Mouse (Mus musculus) limb, embryonic 12.5 days (tissue): ENCODE results near the gene Terb1. TPM values are rescaled to one million over a fixed set of nuclear protein-coding genes. Genes with fewer than 3 reads are reported as not detected.

Experiments
- ATAC-seq: fragments of 200-750 bp; cut with Nextera tagmentation; 2 replicates; pipeline ENCODE4 v1.8.0; 2017; ENCODE audit warnings: low read depth, moderate TSS enrichment; ENCODE audit not compliant: insufficient number of reproducible peaks, insufficient read depth, low FRiP score, low TSS enrichment
- H3K27ac ChIP-seq: fragments of 300-500 bp; sonication (generic); 2 replicates; pipeline ENCODE4 v1.5.1; 2016; ENCODE audit warnings: mild to moderate bottlenecking, moderate library complexity
- H3K27me3 ChIP-seq: fragments of 300-500 bp; sonication (generic); 2 replicates; pipeline ENCODE4 v1.6.1; 2016; ENCODE audit warnings: mild to moderate bottlenecking, moderate library complexity
- H3K36me3 ChIP-seq: fragments of 300-500 bp; sonication (generic); 2 replicates; pipeline ENCODE4 v1.6.1; 2016; ENCODE audit warnings: mild to moderate bottlenecking, moderate library complexity
- H3K4me1 ChIP-seq: fragments of 300-500 bp; sonication (generic); replicated peaks from 2 replicates; pipeline ENCODE4 v1.6.1; 2016
- H3K4me2 ChIP-seq: fragments of 300-500 bp; sonication (generic); 2 replicates; pipeline ENCODE4 v1.6.1; 2016; ENCODE audit warnings: mild to moderate bottlenecking, moderate library complexity
- H3K4me3 ChIP-seq: fragments of 300-500 bp; sonication (generic); replicated peaks from 2 replicates; pipeline ENCODE4 v1.5.1; 2016; ENCODE audit warnings: mild to moderate bottlenecking
- H3K9ac ChIP-seq: fragments of 300-500 bp; sonication (generic); replicated peaks from 2 replicates; pipeline ENCODE4 v1.6.1; 2016; ENCODE audit warnings: mild to moderate bottlenecking, moderate library complexity
- H3K9me3 ChIP-seq: fragments of 300-500 bp; sonication (generic); 2 replicates; pipeline ENCODE4 v1.6.1; 2016; ENCODE audit warnings: mild to moderate bottlenecking, moderate library complexity
- WGBS: fragments of 180-500 bp; shearing (Covaris S2); methylation state at CpG from one replicate; pipeline ENCODE4 v1.1.7; 2016; 5-methylcytosine and 5-hydroxymethylcytosine counted together
- polyA plus RNA-seq: library from polyadenylated mRNA; unstranded; fragments of >200 nt; fragmentation: Nextera tagmentation; extraction: Ambion mirVana; gene quantifications from 2 replicates; pipeline ENCODE4 v1.2.1, GENCODE M21; 2016

The Terb1 gene
- polyA plus RNA-seq, 1 experiment from 2014 or later: 0.70 TPM

DNA sequence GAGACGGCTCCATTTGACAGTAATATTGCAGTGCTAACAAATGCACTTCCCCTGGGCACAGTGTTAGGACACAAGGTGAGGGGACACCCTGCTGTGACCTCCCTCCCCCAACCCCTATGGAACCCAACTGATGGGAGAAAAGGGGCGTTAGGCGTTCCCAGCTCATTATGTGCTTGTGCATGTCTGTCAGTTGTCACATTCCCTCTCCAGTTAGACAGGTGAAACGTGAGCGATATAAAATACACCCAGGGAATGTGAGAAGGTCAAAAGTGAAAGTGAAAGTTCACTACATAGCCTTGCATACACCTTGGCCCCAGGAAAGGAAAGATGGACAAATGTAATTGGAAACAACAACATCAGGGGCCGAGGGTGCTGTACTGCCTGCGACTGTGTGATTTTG is 25.7 kb upstream of the Terb1 start:
- Histone ChIP-seq H3K9ac (no peak overlapping the region), H3K9me3 (no peaks in the 10 kb centered on the region), H3K27me3 (peaks cover 27% of the 10 kb centered on the region), H3K27ac (no peak overlapping the region), H3K4me3 (no peak overlapping the region), H3K36me3 (peaks cover under 1% of the 10 kb centered on the region; the same call in 1 of the 2 replicates), H3K4me1 (peaks cover 22% of the 10 kb centered on the region), H3K4me2 (peak overlapping the region; percentile 65)
- 27% methylated on average over 7 of the region's 7 CpGs for WGBS
- ATAC-seq: no peak

DNA sequence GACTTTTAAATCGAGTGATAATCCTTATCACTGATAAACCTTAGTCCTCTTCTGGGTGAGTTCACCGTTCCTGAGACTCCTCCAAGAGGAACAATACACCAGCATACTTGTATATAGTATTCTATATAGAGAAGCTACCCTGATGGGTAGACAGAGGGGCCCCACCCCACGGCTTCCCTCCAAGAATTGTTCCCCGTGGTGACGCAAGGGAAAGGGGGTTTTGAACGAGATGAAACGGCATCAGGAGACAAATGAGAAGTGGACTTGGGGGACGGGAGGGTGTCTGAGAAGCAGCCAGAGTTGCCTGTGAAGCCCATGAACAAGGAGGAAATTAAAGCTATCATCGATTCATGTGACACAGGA is 25.1 kb upstream of the Terb1 start:
- Histone ChIP-seq H3K9ac (peak overlapping the region; percentile 31; the same call in 1 of the 2 replicates), H3K36me3 (peaks cover 7% of the 10 kb centered on the region), H3K4me3 (peak overlapping the region; percentile 92), H3K9me3 (no peaks in the 10 kb centered on the region), H3K4me2 (peak overlapping the region; percentile 65), H3K27ac (no peak overlapping the region), H3K4me1 (peaks cover 22% of the 10 kb centered on the region), H3K27me3 (peaks cover 20% of the 10 kb centered on the region)
- 13% methylated on average over 9 of the region's 9 CpGs for WGBS
- ATAC-seq: peak; percentile 68

DNA sequence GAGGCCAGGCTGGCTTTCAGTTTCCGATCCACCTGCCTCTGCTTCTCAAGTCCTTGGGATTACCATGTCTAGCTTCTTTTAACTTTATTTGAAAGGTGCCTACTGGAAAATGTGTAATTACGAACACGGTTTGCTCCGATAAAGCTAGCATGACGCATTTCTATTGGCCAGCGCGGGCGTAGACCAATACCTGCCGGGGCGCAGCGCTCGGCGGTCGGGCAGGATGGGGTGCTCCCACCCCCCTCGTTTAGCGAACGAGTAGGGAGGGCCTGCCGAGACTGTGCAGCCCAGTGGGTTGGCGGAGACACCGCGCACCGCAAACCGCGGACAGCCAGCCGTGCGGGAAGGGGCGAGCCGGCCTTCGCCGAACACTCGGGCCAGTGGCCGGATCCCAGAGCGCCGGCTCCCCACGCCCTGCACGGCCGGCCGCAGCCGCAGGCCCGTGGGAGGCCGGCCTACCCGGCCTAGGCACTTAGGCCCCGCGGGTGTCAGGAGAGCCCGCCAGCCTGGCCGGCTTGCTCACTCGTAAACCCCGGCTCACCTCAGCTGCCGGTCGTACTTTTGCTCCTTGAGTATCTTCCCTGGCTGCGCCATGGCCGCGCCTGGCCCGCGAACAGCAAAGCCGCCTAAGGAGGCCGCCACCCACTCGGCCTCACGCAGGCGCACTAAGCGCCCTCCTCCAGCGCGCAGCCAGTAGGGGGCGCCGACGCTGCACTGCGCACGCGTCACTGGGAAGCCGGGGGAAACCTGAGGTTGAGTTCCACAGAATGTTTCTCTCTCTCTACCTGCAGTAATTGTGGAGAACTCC is 24.5 kb upstream of the Terb1 start, which contains the start of the genes Nae1 and Car7:
Nae1 (minus strand) TSS at position 667 of the 808 bp plus-strand sequence.
Car7 (plus strand) TSS at position 719 of the 808 bp plus-strand sequence.
- peak within 1 kb of the TSS; percentile 92 for H3K4me3 ChIP-seq
- peak; percentile 90 for ATAC-seq
- H3K4me2 ChIP-seq: peak within 1 kb of the TSS; percentile 65
- H3K4me1 ChIP-seq: peaks cover 22% of the 10 kb centered on the region
- peak within 1 kb of the TSS; percentile 91 for H3K27ac ChIP-seq
- no peaks in the 10 kb centered on the region for H3K9me3 ChIP-seq
- H3K27me3 ChIP-seq: peaks cover 15% of the 10 kb centered on the region
- H3K9ac ChIP-seq: peak within 1 kb of the TSS; percentile 96
- H3K36me3 ChIP-seq: peaks cover 12% of the 10 kb centered on the region
- WGBS: under 1% methylated on average over 68 of the region's 70 CpGs

DNA sequence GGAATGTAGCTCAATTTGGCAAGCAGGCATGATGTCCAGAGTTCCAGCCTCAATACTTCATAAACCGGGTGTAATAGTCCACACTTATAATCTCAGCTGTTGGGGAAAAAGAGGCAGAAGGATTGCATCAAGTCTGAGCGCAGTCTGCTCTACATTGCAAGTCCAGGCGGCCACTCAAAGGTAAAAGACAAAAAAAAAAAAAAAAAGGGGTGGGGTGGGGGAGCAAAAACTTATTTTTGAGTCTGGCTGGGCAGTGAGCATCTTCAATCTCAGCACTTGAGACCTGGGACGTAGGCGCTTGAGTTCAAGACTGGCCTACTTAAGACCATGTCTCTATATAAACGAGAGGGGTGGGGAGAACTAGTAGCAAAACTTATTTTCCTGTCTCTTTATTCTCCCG is 23.8 kb upstream of the Terb1 start:
- Histone ChIP-seq H3K27me3 (peaks cover 8% of the 10 kb centered on the region), H3K4me1 (peaks cover 22% of the 10 kb centered on the region), H3K4me3 (peak overlapping the region; percentile 92), H3K9ac (peak overlapping the region; percentile 96), H3K27ac (no peak overlapping the region), H3K36me3 (peaks cover 14% of the 10 kb centered on the region), H3K4me2 (peak overlapping the region; percentile 65), H3K9me3 (no peaks in the 10 kb centered on the region)
- no peak for ATAC-seq
- WGBS: 20% methylated on average over 7 of the region's 7 CpGs

DNA sequence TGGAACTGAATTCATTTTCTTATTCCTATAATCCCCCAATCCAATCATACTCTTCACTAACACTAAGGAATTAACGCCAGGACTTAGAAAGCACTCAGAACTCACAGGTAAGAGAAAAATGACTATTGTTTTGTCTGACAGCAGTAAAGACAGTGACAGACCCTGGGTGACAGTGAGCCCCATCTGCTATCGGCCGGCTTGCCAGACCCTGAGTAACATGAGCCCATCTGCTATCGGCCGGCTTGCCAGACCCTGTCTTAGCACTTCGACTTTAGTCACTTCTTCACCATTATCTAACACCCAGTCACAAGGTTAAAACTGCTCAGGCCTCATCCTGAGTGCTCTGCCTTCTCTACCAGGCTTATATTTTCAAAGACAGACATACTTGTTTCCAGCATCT is 20.0 kb upstream of the Terb1 start:
- ATAC-seq: no peak
- Histone ChIP-seq H3K9me3 (no peaks in the 10 kb centered on the region), H3K4me1 (peaks cover 13% of the 10 kb centered on the region), H3K9ac (no peak overlapping the region), H3K4me2 (no peak overlapping the region), H3K4me3 (no peak overlapping the region), H3K27me3 (no peaks in the 10 kb centered on the region), H3K36me3 (peaks cover 45% of the 10 kb centered on the region), H3K27ac (no peak overlapping the region)
- WGBS: 87% methylated on average over 6 of the region's 6 CpGs

DNA sequence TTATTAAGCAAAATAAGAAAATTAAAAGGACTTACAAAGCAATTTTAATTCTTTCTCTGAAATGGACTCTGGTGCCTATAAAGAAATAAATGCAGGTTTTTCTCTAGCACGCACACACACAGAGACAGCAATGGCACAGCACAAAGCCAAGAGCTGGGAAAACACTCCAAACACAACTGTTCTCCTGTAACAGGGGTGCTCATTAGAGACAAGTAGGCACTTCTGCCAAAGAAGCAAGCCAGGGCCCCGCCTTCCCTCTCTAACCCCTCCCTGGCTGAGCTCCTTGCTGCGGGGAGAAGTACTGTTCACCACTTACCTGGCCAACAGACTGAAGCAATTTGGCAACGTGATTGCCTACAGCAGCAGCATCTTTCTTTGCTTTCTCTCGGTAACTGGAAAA is 8.2 kb upstream of the Terb1 start:
- no peaks in the 10 kb centered on the region for H3K9me3 ChIP-seq
- no peaks in the 10 kb centered on the region for H3K4me1 ChIP-seq
- H3K4me3 ChIP-seq: no peak overlapping the region
- H3K9ac ChIP-seq: no peak overlapping the region
- H3K27me3 ChIP-seq: no peaks in the 10 kb centered on the region
- H3K4me2 ChIP-seq: no peak overlapping the region
- no peak for ATAC-seq
- no peak overlapping the region for H3K27ac ChIP-seq
- peaks cover 77% of the 10 kb centered on the region for H3K36me3 ChIP-seq
- WGBS: 89% methylated on average over 5 of the region's 5 CpGs

DNA sequence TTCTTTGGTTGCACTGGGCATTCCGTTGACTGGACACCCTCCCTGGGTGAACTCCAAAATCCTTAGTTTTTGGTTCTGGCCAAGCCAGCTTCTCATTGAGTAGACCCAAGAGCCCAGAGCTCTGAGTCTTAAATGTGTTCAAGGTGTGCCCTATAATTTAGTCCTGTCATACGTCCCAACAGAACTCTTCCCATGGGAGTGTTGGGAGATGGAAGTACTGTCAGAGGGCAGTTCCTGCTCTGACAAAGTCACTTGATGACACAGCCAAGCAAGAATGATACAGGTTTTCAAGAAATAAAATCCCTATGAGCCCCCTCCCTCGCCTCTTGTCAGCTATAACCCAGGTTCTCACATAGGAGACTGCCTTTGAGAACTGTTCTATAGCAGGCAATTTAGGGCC is 424 bp upstream of the Terb1 start:
- H3K4me3 ChIP-seq: peak overlapping the region; percentile 64; the same call in 1 of the 2 replicates
- 78% methylated on average over 3 of the region's 3 CpGs for WGBS
- H3K9ac ChIP-seq: no peak overlapping the region
- peaks cover 26% of the 10 kb centered on the region for H3K36me3 ChIP-seq
- peak overlapping the region; percentile 100 for H3K4me2 ChIP-seq
- 0 out of 2 replicates have a peak, but pooled peaks have one; percentile 38 for ATAC-seq
- H3K4me1 ChIP-seq: peaks cover 12% of the 10 kb centered on the region
- H3K27me3 ChIP-seq: no peaks in the 10 kb centered on the region
- no peak overlapping the region for H3K27ac ChIP-seq
- no peaks in the 10 kb centered on the region for H3K9me3 ChIP-seq

DNA sequence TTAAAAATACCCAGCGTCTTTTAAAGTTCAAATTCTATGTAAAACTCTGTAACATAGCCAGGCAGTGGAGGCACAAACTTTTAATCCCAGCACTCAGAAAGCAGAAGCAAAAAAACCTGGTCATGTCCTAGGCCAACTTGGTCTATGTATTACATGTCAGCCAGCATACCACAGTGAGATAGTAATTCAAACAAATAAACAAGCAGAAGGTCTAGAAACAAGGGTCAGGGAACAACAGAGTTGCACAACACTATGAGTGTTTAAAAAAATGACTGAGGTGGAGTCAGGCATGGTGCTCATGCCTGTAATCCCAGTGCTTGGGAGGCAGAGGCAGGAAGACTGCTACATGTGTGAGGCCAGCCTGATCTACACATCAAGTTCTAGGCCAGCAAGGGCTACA is 30.6 kb downstream of the Terb1 start:
- 63% methylated on average over 1 of the region's 1 CpGs for whole genome bisulfite sequencing
- H3K4me2 ChIP-seq: no peak overlapping the region
- H3K4me3 ChIP-seq: no peak overlapping the region
- no peak overlapping the region for H3K9ac ChIP-seq
- no peaks in the 10 kb centered on the region for H3K27me3 ChIP-seq
- H3K27ac ChIP-seq: no peak overlapping the region
- H3K36me3 ChIP-seq: no peaks in the 10 kb centered on the region
- ATAC-seq: no peak
- no peaks in the 10 kb centered on the region for H3K9me3 ChIP-seq
- no peaks in the 10 kb centered on the region for H3K4me1 ChIP-seq

DNA sequence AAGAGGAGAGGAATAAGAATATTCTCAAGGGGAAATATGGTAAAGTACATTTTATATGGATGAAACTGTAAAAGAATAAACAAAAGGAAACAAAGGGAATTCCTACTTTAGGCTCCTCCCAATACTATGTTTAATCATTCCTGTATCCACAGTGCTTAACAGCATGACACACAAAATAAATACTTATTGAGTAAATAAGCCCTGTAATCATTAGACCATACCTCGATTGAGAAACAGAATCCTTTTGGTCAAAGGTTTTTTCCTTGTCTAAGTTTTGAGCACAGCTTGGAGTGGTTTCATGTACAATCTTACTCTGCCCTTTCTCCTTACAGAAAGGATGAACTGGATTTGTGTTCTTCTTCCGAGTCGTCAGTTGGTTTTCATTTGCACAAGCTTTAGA is 37.2 kb downstream of the Terb1 start:
- no peak overlapping the region for H3K4me2 ChIP-seq
- WGBS: 85% methylated on average over 3 of the region's 3 CpGs
- H3K27me3 ChIP-seq: no peaks in the 10 kb centered on the region
- no peak for ATAC-seq
- H3K9me3 ChIP-seq: no peaks in the 10 kb centered on the region
- H3K9ac ChIP-seq: no peak overlapping the region
- no peaks in the 10 kb centered on the region for H3K4me1 ChIP-seq
- no peak overlapping the region for H3K4me3 ChIP-seq
- no peaks in the 10 kb centered on the region for H3K36me3 ChIP-seq
- no peak overlapping the region for H3K27ac ChIP-seq

DNA sequence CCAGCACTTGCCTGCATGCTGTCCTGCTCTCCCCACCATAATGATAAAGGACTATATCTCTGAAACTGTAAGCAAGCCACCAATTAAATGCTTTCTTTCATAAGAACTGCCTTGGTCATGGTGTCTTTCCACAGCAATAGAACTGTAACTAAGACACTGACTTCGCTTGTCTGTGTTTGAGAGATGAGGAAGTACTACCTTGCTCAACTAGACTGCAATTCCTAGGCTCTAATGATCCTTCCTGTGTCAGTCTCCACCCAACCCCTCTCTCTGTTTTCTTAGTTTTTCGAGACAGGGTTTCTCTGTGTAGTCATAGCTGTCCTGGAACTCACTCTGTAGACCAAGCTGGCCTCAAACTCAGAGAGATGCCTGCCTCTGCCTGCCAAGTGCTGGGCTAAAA is 42.2 kb downstream of the Terb1 start:
- Histone ChIP-seq H3K36me3 (no peaks in the 10 kb centered on the region), H3K9me3 (no peaks in the 10 kb centered on the region), H3K4me3 (no peak overlapping the region), H3K4me1 (no peaks in the 10 kb centered on the region), H3K27me3 (no peaks in the 10 kb centered on the region), H3K9ac (no peak overlapping the region), H3K4me2 (no peak overlapping the region), H3K27ac (no peak overlapping the region)
- no peak for ATAC-seq
- WGBS: 76% methylated on average over 2 of the region's 2 CpGs

DNA sequence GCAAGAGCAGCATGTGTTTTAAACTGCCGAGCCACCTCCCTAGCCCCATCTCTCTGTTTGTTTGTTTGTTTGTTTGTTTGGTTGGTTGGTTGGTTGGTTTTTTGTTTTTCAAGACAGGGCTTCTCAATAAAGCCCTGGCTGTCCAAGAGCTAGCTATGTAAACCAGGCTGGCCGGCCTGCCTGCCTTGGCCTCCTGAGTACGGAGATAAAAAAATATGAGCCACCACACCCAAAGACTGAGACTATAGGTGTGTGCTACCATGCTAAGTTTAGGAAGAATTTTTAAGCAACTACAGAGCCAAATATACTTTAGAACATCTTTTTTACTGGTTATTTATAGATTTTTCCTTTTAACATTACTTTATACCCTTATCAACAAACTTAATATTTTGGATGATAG is 57.5 kb downstream of the Terb1 start:
- Histone ChIP-seq H3K4me1 (no peaks in the 10 kb centered on the region), H3K9me3 (no peaks in the 10 kb centered on the region), H3K4me3 (no peak overlapping the region), H3K36me3 (no peaks in the 10 kb centered on the region), H3K27ac (no peak overlapping the region), H3K27me3 (no peaks in the 10 kb centered on the region), H3K9ac (no peak overlapping the region), H3K4me2 (no peak overlapping the region)
- ATAC-seq: no peak
- 88% methylated on average over 3 of the region's 3 CpGs for WGBS

DNA sequence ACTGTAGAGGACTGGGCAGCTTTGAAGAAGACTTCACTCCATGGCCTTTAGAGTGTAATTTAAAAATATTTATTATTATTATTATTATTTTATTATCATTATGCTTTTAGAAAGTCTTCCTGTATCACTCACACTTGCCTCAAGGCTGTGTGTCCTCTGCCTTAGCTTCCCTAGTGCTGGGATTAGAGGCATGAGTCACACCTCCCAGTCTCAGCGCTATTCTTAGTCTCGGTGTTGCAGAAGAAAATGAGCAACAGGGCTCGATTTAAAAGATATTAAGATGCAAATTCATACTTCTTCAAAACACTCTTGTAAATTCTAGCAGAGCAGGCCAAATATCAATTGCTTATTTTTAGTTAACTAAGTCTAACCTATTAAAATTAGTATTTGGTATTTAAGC is 60.9 kb downstream of the Terb1 start:
- H3K36me3 ChIP-seq: no peaks in the 10 kb centered on the region
- no peak overlapping the region for H3K4me2 ChIP-seq
- H3K27ac ChIP-seq: no peak overlapping the region
- H3K4me3 ChIP-seq: no peak overlapping the region
- no peaks in the 10 kb centered on the region for H3K9me3 ChIP-seq
- no peak for ATAC-seq
- 86% methylated on average over 3 of the region's 3 CpGs for WGBS
- H3K4me1 ChIP-seq: no peaks in the 10 kb centered on the region
- H3K27me3 ChIP-seq: no peaks in the 10 kb centered on the region
- no peak overlapping the region for H3K9ac ChIP-seq
